Mouse (Mus musculus) gastrocnemius, postnatal 25 days (tissue): ENCODE results near the gene Ddi2. TPM values are rescaled to one million over a fixed set of nuclear protein-coding genes. Genes with fewer than 3 reads are reported as not detected.

Experiments
- DNase-seq: peaks from one replicate; pipeline ENCODE4 v3.0.0; 2022
- total RNA-seq, 2 experiments: library from RNA; stranded (reverse); gene quantifications; 1 replicate in 1 of 2; 2 replicates in 1 of 2; pipeline ENCODE4 v1.2.3; 2021

Ddi2 gene
- total RNA-seq, 2 experiments from 2014 or later, result 34.4 to 42.4 TPM

DNA sequence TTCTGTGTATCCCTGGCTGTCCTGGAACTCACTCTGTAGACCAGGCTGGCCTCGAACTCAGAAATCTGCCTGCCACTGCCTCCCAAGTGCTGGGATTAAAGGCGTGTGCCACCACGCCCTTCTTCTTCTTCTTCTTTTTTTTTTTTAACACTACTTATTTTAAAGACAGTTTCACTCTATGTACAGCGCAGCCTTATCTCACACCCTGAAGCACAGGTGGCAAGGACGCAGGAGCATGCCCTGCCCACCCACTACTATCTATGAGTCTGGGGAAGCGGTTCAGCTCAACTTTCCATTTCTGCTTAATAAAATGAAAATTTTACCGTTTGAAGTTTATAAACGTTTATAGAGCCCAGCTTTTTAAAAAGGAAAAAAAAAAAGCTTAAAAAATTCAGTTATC is 34.7 kb downstream of the Ddi2 start:
- DNase-seq, result no peak

DNA sequence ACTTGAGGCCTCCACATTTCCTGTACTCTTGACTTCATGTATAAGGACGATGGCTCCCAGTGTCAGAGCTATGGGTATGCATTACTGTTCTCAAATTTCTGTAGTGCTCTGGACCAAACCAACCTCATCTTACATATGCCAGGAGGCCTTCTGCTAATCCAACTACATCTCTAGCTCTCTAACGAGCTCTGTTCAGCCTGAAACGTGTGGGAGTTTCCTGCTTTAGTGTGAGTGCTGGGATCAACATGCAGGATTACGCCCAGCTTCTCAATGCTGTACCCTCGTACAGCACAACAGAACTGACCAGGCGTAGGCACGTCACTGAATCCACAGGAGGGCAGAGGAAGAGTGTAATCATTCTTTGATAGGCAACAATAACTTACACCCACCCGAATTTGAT is 36.7 kb downstream of the Ddi2 start:
- DNase-seq, result no peak

DNA sequence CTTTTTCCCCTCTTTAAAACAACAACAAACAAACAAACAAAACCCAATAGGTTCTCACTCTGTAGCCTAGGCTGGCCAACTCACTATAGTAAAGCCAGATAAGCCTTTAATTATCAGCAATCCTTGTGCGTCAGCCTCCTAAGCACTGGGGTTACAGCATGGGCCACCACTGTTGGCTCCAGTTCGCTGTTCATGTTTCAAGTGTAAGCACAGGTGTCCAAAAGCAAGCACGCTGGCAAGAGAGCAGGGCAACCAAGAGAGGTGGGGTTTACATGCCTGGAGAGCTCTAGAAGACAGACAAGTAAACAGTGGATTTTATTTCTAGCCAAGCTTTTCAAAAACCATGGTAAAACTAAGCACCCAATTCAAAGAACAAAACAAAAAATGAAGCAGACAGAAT is 37.1 kb downstream of the Ddi2 start:
- DNase-seq, result no peak

DNA sequence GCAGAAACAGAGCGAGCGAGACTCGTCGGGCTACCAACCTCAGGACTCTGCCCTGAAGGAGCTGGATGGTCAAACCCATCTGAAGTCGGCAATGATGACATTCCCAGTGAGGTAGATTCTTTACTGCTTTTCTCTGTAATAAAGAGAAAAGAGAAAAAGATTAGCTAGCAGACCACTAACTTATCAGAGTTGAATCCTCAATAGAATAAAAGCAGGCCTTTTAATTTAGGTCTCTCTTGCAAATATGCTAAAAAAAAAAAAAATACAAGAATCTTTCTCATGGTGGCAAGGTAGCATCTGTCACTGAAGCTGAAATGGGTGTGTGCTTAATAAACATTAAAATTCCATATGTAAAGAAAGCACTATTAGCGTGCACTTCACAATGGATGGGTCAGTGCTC is 37.7 kb downstream of the Ddi2 start, which contains the start of gene Rsc1a1:
Gene Rsc1a1, minus strand, starts transcription at position 101 of the 400 bp plus-strand sequence.
- no peak for DNase-seq

DNA sequence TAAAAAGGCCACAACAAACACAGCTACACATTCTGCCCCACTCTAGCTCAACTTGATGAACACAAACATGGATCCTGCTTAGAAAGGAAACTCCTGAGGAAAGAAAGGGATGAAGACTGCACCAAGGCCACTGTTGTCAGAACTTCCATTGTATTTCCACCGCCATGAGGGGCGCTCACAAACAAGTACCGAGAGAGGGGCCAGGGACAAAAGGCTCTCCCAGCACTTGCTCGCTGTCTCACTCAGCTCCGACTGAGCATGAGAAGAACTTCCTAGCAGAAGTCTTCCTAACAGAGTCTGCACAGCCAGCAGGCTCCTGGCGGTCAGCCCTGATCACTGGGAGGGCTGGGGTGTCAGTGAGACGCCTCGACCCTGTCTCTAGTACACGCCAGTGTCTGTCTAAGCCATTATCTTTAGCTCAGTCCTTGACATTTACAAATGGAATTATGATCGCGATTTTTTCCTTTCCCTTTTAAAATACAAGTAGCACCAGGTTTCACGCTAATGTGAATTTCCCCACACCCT is 40.5 kb downstream of the Ddi2 start:
- no peak for DNase-seq

DNA sequence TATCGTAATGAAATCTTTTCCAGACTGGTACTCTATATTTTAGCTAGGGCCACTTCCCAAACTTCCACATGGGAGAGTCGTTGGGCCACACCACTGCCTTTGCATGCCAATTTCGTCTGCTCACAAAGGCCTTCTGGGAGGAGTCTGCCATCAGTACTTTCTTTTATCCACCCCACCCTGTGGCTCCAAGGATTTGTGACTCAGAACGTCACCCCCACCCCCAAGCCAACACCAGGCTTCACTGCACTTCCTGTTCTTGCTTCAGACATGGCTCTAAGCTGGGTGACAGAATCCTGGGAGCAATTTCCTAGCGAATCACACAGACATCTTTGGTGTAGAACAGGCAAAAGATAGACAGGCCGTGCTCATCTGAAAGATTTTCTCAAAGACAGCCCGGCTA is 41.5 kb downstream of the Ddi2 start:
- peak; percentile 37 for DNase-seq

DNA sequence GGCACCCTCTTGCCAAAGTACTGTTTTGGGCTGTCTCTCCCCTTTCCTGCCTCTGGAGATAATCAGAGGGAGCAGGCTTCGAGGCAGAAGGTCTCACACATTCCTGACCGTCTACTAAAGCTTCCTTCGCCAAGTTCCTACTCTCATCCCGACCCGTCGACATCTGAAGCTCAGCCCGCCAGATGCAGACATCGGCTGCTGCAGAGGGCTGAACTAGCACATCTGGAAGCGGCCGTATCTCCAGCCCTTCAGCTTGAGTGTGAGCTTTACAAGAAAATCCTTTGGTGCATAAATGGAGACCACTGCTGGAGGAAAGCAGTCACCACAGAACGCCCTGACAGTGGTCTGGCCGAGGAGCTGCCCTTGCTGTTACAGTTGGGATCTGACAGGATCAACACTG is 42.3 kb downstream of the Ddi2 start:
- no peak for DNase-seq

DNA sequence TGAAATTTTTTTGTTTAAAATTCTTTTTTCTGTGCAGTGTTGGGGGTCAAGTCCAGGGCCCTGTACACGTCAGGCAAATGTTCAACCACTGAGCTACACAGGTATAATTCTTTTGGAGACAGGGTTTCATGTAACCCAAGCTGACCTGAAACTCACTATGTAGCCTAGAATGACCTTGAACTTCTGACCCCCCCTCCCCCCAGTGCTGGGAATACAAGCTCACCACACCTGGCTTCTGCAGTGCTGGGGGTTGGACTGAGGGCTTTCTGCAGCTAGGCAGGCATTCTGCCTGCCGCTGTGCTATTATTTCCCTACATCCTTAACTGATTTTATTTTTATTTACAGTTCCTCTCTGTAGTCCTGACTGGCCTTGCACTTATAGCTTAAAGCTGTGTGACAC is 44.2 kb downstream of the Ddi2 start:
- no peak for DNase-seq

DNA sequence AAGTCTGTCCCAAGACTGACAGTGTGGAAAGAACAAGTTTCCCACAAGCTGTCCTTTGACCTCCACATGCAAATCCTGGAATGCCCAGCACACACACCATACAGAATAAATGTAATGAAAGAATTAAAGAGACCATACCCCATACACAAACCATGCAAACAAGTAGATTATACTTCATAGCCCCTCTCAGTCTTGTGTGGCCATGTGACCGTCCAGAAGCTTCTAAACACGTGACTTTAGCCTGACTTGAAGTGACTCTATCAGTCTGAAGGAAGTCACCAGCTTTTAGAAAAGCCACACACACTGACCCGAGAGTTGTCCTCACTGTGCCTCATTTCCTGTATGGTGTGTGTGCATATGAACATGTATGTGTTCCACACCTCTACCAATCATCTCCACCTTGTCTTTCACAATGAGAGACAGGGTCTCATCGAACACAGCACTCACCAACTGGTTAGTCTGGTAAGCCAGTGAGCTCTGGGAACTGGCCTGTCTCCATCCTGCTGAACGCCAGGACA is 46.7 kb downstream of the Ddi2 start:
- no peak for DNase-seq

DNA sequence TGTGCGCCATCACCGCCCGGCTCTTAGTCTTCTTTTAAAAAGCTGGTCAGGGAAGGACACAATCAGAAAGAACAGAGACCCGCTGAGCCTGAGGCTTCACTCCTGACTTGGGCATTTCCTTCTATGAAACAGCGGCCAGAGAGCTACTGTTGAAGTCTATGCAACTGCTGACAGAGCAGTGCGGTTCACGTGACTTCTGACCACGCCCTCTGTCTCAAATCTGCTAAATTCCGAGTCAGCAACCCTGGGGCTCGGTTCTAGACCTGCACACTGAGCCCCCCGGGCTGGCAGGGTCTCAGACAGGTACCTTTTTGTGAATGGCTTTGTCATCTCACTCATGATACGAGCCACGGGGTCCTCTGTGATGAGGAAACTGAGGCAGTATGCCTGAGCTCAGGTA is 50.9 kb downstream of the Ddi2 start:
- DNase-seq, result no peak

DNA sequence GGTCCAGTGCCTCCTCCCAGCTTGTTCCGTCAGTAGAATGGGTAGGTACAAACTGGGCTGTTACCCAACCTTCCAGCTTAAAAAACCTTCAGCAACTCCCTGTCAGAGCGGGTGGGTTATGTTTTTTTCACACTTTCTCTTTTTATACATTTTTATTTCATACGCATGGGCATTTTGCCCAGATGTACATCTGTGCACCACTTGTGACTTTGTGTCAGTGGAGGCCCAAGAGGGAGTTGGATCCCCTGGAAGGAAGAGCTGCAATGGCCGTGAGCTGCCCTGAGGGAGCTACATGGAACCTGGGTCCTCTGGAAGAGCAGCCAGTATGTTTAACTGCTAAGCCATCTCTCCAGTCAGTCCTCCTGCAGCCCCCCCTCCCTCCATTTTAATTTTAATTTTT is 51.8 kb downstream of the Ddi2 start:
- no peak for DNase-seq

DNA sequence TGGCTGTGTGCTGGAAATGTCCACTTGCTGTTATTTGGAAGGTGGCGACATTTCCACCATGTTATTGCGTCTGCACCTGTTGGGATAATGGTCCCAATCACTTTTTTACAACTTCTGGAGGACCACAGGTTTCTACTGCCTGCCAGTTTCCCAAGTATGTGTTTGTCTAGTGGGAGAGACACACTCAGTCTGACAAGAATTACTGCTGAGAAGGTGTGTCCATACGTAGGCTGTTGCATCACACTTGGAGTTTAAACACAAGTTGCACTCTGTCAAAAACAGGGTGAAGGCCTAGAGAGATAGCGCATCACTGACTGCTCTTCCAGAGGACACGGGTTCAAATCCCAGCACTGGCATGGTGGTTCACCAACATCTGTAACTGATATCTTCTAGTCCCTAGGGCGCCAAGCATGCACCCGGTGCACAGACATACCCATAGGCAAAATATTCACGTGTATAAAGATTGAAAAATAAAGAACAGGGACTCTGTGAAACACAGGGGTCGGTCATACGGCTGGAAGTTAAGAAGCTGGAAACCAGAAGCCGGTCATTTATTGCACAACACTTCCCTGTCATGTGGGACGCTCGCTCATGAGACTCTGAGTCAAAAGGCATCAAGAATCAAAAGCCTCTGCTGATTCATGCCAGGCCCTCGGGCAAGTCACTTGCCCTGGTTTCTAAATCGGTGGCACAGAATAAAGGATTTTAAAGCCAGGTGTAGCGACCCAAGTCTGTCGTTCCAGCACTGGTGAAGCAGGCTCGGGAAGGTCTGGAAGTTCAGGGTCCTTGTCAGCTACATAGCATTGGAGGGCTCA is 53.1 kb downstream of the Ddi2 start:
- no peak for DNase-seq

DNA sequence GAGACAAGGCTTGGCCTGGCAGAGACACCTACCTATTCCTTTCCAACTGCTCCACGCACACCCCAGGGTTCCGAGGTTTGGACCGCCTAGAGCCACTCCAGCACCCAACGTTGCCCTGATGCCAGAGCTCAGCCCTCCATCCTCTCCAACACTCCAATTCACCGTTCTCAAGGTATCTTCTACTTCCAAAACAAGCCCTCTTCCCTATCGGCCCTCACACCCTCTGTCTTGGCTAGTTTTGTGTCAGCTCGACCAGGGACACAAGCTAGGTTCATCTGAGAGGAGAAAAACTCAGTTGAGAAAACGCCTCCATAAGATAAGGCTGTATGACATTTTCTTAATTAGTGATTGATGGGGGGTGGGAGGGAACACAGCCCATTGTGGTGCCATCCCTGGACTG is 58.4 kb downstream of the Ddi2 start, which contains the start of gene Plekhm2:
Gene Plekhm2, minus strand, starts transcription at position 101 of the 400 bp plus-strand sequence.
- no peak for DNase-seq

DNA sequence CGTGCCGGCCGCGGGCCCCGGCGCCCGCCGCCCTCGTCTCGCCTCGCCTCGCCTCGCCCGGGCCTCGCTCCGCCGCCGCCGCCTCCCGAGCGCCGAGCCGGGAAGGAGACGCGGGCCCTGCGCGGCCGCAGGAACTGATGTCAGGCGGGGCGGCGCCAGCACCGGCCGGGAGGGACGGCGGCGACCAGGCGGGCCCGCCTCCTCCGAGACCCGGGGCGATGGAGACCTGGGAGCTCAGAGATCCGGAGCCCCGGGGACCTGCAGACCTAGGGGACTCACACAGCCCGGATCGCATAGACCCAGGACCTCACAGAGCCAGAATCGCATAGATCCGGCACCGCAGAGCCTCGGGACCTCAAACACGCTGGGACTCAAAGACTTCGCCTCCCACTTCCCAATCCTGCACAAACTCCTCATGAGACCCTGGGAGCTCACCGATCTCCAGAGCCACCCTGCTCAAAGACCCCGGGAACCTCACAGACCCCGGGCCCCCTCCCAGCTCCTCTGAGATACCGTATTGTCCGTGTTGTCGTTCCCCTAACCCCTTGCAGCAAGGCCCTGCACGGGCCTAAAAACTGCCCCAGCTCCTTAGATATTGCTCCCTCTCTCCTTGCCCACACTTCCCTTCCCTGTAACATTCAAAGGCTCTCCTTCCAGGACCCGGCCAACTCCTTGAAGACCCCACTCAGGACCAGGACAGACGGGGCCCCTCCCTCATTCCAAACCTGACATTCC is 59.0 kb downstream of the Ddi2 start:
- peak; percentile 73 for DNase-seq

DNA sequence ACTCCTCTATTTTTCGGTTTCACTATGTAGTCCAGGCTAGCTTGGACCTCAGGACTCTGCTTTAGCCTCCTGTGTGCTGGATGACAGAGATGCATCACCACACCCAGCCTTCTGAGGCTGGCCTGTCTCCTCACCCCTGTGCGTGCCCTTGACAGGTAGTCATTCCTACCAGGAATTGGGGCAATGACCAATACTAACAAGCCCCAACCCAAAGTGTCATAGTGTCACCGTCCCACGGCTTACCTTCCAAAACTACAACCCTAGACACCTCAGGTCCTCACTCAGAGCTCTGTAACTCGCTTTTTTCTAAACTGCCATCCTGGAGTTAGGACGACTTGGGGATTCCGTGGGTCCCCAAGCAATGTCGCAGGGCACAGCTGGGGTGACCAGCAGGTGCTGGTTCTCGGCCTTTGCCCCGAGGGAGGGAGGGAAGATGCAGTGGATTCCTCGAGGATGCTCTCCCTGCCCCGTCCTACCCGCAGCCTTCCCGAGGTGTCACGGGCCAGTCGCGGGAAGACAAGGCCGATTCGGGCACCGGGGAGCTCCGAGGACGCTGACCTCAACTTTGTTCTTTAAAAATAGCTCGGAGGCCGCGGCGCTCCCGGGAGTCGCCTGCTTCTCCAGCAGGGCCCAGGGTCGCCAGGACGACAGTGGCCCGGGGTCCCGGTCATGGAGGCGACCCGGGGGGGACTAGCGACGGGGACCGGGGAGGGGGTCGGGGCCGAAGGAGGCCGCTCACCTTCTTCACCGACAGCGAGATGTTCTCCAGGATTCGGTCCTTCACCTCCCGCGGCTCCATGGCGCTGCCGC is 59.9 kb downstream of the Ddi2 start:
- DNase-seq, result peak; percentile 45

DNA sequence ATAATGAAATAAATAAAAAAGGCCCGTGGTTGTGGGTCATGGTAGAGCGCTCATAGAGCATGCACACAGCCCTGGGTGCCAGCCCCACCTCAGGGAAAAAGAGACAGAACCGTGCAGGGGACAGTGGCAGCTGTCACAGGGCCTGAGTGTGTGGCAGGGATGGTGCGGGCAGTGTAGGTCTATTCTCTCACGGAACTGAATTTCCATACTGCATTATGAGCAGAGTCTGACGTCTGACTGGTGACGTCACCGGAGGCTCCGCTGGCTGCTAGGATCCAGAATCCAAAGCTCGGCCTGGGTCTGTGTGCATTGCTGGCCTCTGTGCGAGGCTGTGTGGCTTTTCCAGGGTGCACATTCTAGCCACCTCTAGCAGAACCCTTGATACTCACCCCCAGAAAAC is 62.3 kb downstream of the Ddi2 start:
- no peak for DNase-seq

DNA sequence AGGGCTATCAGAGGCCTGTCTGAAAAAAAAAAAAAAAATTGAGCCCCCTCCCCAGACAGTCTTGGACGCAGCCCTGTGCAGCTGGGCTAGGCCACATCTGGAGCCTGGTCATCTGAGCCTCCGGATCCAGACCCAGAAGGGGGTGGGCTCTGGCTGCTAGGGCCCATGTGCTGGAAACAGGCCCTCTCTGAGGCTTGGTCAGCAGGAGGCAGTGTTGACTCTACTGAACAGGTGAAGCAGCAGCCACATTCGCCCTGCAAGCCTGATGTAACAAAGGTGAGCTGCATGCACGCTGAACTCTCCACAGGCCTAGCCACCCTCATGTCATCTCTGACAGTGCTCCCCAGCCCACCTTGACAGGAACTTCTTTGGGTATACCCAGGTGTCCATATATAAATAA is 63.5 kb downstream of the Ddi2 start:
- DNase-seq, result no peak

DNA sequence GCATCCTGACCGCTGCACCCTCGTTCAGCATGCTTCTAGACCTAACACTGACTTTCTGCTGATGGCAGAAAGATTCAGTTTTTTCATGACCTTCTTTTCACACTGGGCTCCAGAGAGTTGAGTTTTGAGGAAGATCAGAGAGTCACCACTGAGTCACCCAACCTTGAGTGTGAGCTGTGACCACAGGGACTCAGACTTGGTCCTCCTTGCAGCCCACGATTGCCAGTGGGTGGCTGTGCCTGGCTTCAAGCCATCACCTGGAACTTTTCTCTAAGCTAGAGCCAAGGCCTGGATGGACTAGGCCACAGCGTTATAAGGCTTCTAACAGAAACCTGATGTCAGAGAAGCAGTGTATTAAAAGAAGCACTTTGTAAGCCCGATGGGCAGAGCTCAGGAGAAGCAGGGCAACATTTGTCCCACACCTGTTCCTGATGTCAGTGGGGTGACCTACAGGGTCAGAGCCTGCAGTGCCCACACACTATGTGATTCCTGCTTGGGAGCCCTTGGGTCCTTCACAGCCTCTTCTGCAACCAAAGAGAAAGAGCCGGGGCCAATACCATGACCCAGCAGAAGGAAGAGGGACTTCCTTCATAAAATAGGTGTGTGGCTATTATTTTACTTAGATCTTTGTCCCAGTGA is 64.3 kb downstream of the Ddi2 start:
- no peak for DNase-seq

DNA sequence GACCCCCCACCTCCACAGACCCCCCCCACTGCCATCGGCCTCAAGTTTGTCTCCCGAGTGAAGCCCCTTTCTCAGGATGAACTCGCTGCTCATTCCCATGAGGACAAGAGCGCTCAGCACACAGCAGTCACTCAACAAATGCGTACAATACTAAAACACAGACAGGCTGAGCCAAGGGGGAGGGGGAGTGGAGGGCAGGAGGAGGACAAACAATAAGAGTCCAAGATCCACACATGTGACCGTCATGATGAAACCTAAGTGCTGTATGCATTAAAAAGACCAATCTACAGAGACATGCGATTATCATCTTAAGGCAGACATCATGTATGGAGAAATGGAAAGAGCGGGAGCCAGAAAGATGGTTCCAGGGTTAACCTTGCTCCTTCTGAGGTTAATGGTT is 66.3 kb downstream of the Ddi2 start:
- DNase-seq, result no peak

DNA sequence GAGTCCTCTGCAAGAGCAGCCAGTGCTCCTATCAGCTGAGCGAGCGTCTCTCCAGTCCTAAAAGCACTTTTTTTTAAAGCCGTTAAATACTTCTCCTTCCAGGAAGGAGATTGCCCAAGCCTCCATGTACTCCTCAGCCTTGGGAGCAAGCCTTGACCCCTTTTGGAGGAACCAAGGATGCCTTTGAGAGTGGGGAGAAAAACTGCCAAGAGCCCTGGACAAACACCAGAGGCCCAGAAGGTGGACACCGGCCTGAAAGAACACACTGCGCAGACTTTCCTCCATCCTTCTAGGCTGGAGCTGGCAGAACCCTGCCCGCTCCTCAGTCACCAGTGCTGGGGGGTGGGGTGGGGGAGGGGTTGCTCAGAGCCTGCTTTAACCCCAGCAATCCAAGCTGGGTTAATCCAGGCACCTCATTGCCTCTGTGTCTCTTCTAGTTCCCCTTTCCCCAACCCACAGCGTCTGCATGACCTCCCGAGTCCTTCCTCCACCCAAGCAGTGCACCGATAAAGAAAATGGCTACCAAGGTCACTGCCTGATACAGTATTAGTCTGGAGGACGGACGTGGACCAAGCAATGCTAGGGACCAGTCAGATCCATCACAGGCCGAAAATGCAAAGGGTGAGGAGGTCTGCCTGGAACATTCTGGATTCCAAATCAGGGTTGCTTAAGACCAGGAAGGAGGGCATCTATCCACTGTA is 67.2 kb downstream of the Ddi2 start:
- peak; percentile 67 for DNase-seq

DNA sequence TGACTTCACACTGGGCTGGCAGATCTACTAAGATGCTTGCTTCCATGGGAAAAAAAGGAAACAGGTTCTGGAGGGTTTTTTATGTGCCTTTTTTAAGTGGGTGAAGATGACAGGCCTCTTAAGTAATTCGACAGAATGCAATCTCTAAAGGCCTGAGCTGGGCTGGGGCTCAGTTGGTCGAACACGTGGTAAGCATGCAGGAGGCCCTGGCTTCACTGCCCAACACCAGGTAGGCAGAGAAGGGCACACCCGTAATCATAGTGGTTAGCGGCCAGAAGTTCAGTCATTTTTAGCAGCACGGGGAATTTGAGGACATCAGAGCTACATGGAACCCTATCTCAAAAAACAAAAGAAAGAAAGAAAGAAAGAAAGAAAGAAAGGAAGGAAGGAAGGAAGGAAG is 68.7 kb downstream of the Ddi2 start:
- DNase-seq, result no peak
